Mouse (Mus musculus) cerebellum, postnatal 4 days (tissue): Measurements from ENCODE around the gene Usp33.

Experiments
- DNase-seq, 2 experiments: peaks; one replicate each; pipeline ENCODE4 v3.0.0; 2022; ENCODE audit warnings: low spot score in 2 of 2, mixed read lengths in 1 of 2

Gene Usp33

GRCm38 (mm10) chr3:152401964-152402670, 55.8 kb downstream of the Usp33 start:
- no peak for DNase-seq

GRCm38 (mm10) chr3:152402671-152403066, 56.4 kb downstream of the Usp33 start:
- no peak for DNase-seq

GRCm38 (mm10) chr3:152403827-152404226, 57.5 kb downstream of the Usp33 start:
- DNase-seq = no peak

- no peak for DNase-seq
Observed at GRCm38 (mm10) chr3:152405420-152405819, 59.1 kb downstream of the Usp33 start.

GRCm38 (mm10) chr3:152405978-152406640, 59.8 kb downstream of the Usp33 start:
- DNase-seq = no peak

GRCm38 (mm10) chr3:152410980-152411551, 64.8 kb downstream of the Usp33 start:
- DNase-seq = no peak

GRCm38 (mm10) chr3:152412362-152412761, 66.1 kb downstream of the Usp33 start:
- DNase-seq = no peak

GRCm38 (mm10) chr3:152428925-152429324, 82.6 kb downstream of the Usp33 start:
- DNase-seq = no peak

- no peak for DNase-seq
Observed at GRCm38 (mm10) chr3:152432677-152433076, 86.4 kb downstream of the Usp33 start.

- no peak for DNase-seq
Observed at GRCm38 (mm10) chr3:152435590-152435989, 89.3 kb downstream of the Usp33 start.

- DNase-seq = no peak
Observed at GRCm38 (mm10) chr3:152438068-152438467, 91.8 kb downstream of the Usp33 start.

- DNase-seq = no peak
Observed at GRCm38 (mm10) chr3:152442795-152443194, 96.5 kb downstream of the Usp33 start.
